In genomic region chr1:58714361-58714760, GRCm38 (mm10) we compare ENCODE assay signal across 8 mouse cellular contexts. TPM values are rescaled to one million over a fixed set of nuclear protein-coding genes. Genes with fewer than 3 reads are reported as not detected.
DNase-seq lines count a peak whose midpoint lies in the region; ATAC-seq lines count a peak whose summit lies in the region.

No protein-coding gene starts in this region.

- WGBS in kidney, embryonic 15.5 days: 49% methylated on average over 1 of the region's 1 CpGs
- 68% methylated on average over 1 of the region's 1 CpGs for WGBS in hindbrain, embryonic 16.5 days
- WGBS in midbrain, embryonic 16.5 days: 50% methylated on average over 1 of the region's 1 CpGs

- no peak for ATAC-seq in kidney, embryonic 15.5 days (replicated peaks; ENCODE audit: low FRiP score)
- no peak for ATAC-seq in hindbrain, embryonic 16.5 days
- ATAC-seq in midbrain, embryonic 16.5 days: no peak

- H3K36me3 ChIP-seq in kidney, embryonic 15.5 days: peaks cover 38% of the 10 kb centered on the region
- H3K36me3 ChIP-seq in hindbrain, embryonic 16.5 days (ENCODE audit: control insufficient read depth, insufficient read depth, low read length): peaks cover 2% of the 10 kb centered on the region; the same call in 1 of the 2 replicates
- no peaks in the 10 kb centered on the region for H3K36me3 ChIP-seq in midbrain, embryonic 16.5 days (ENCODE audit: control insufficient read depth, insufficient read depth, low read length)

- peak overlapping the region; percentile 70 for H3K4me2 ChIP-seq in kidney, embryonic 15.5 days
- H3K4me2 ChIP-seq in hindbrain, embryonic 16.5 days (ENCODE audit: low read length): peak overlapping the region; percentile 79
- peak overlapping the region; percentile 83 for H3K4me2 ChIP-seq in midbrain, embryonic 16.5 days (ENCODE audit: low read length)

- no peaks in the 10 kb centered on the region for H3K9me3 ChIP-seq in kidney, embryonic 15.5 days (replicated peaks)
- no peaks in the 10 kb centered on the region for H3K9me3 ChIP-seq in hindbrain, embryonic 16.5 days (ENCODE audit: control insufficient read depth, low read length)
- H3K9me3 ChIP-seq in midbrain, embryonic 16.5 days (replicated peaks; ENCODE audit: control insufficient read depth, low read length, poor library complexity, severe bottlenecking): no peaks in the 10 kb centered on the region

- no peaks in the 10 kb centered on the region for H3K27me3 ChIP-seq in kidney, embryonic 15.5 days
- H3K27me3 ChIP-seq in hindbrain, embryonic 16.5 days (replicated peaks; ENCODE audit: control insufficient read depth, insufficient read depth, low read length): no peaks in the 10 kb centered on the region
- H3K27me3 ChIP-seq in midbrain, embryonic 16.5 days (ENCODE audit: control insufficient read depth, insufficient read depth, low read depth, low read length): no peaks in the 10 kb centered on the region

- peak overlapping the region; percentile 60 for H3K4me3 ChIP-seq in kidney, embryonic 15.5 days (replicated peaks)
- peak overlapping the region; percentile 90 for H3K4me3 ChIP-seq in brown adipose tissue, adult 24 weeks (ENCODE audit: insufficient read depth, low read depth, low read length)
- H3K4me3 ChIP-seq in hindbrain, embryonic 16.5 days (ENCODE audit: low read length): peak overlapping the region; percentile 60
- H3K4me3 ChIP-seq in midbrain, embryonic 16.5 days (ENCODE audit: low read depth, low read length): peak overlapping the region; percentile 65; the same call in 1 of the 2 replicates

- no peak for DNase-seq in kidney, adult 18-20 months
- no peak for DNase-seq in c-Kit-positive CD71-positive TER-119-positive erythroid progenitor cells, embryonic 14.5 days (ENCODE audit: low spot score)
- DNase-seq in cerebellum, postnatal 36 days: no peak
- DNase-seq in kidney, postnatal 10 days: no peak

- H3K27ac ChIP-seq in kidney, embryonic 15.5 days: peak overlapping the region; percentile 100
- H3K27ac ChIP-seq in brown adipose tissue, adult 24 weeks (replicated peaks; ENCODE audit: low read depth, low read length): peak overlapping the region; percentile 98; the same call in 1 of the 2 replicates
- no peak overlapping the region for H3K27ac ChIP-seq in hindbrain, embryonic 16.5 days (ENCODE audit: low read depth, low read length)
- no peak overlapping the region for H3K27ac ChIP-seq in midbrain, embryonic 16.5 days (ENCODE audit: low read length)

- H3K4me1 ChIP-seq in kidney, embryonic 15.5 days: peaks cover 41% of the 10 kb centered on the region
- H3K4me1 ChIP-seq in brown adipose tissue, adult 24 weeks (ENCODE audit: control insufficient read depth, insufficient read depth, insufficient read length, low read length): peaks cover 10% of the 10 kb centered on the region; the same call in 1 of the 2 replicates
- H3K4me1 ChIP-seq in hindbrain, embryonic 16.5 days (ENCODE audit: control insufficient read depth, insufficient read depth, low read depth, low read length): peaks cover 3% of the 10 kb centered on the region; the same call in 1 of the 2 replicates
- peaks cover 9% of the 10 kb centered on the region for H3K4me1 ChIP-seq in midbrain, embryonic 16.5 days (ENCODE audit: control insufficient read depth, insufficient read depth, low read length)

- peak overlapping the region; percentile 59 for H3K9ac ChIP-seq in kidney, embryonic 15.5 days
- no peak overlapping the region for H3K9ac ChIP-seq in hindbrain, embryonic 16.5 days (ENCODE audit: low read depth, low read length)
- no peak overlapping the region for H3K9ac ChIP-seq in midbrain, embryonic 16.5 days (ENCODE audit: low read depth, low read length)

RNA-seq across cellular contexts. Expression of gene Cflar, which starts 3.1 kb away (rescaled TPM):
- 45.2 and 48.1 TPM in 2 replicates for polyA plus RNA-seq in kidney, embryonic 15.5 days (2015; fragmentation: Nextera tagmentation; extraction: Ambion mirVana)
- polyA plus RNA-seq in brown adipose tissue, adult 24 weeks (2012; ENCODE audit: insufficient read depth, insufficient read length, missing spikeins): 43.9 and 53.5 TPM in 2 replicates
- 16.3 and 16.8 TPM in 2 replicates for polyA plus RNA-seq in hindbrain, embryonic 16.5 days (2015; fragmentation: Nextera tagmentation; extraction: Ambion mirVana)
- 11.1 and 19.9 TPM in 2 replicates for polyA plus RNA-seq in midbrain, embryonic 16.5 days (2015; fragmentation: Nextera tagmentation; extraction: Ambion mirVana)

RNA-seq across cellular contexts. Expression of gene Als2cr12, which starts 18.6 kb away (rescaled TPM):
- polyA plus RNA-seq in kidney, embryonic 15.5 days (2015; fragmentation: Nextera tagmentation; extraction: Ambion mirVana): not detected in 2 replicates
- 8.6 and 11.0 TPM in 2 replicates for polyA plus RNA-seq in brown adipose tissue, adult 24 weeks (2012; ENCODE audit: insufficient read depth, insufficient read length, missing spikeins)
- not detected in 2 replicates for polyA plus RNA-seq in hindbrain, embryonic 16.5 days (2015; fragmentation: Nextera tagmentation; extraction: Ambion mirVana)
- not detected in 2 replicates for polyA plus RNA-seq in midbrain, embryonic 16.5 days (2015; fragmentation: Nextera tagmentation; extraction: Ambion mirVana)

Comparison
In these comparisons a context has a peak if more than half of its experiments do, and no peak if none do; other contexts are left out.
1. H3K27ac ChIP-seq: peak in kidney, embryonic 15.5 days (single experiment) and brown adipose tissue, adult 24 weeks (single experiment); none in hindbrain, embryonic 16.5 days (single experiment) and midbrain, embryonic 16.5 days (single experiment).
2. Peak in every context shown above with its lines, with median percentiles within 50 percentile points of each other: H3K4me2 ChIP-seq and H3K4me3 ChIP-seq.